Mouse (Mus musculus): ENCODE measurements around the gene Ankrd9.

- TF ChIP-seq POLR2A (IDR thresholded peaks at IDR 0.05; ENCODE audit: extremely low read depth, insufficient read depth, low read length): no peak
- no peak for TF ChIP-seq CTCF (IDR thresholded peaks at IDR 0.05; ENCODE audit: extremely low read depth, insufficient read depth, low read length)
Observed at GRCm38 (mm10) chr12:110949410-110949809, 29.4 kb downstream of the Ankrd9 start.

Measured in cortical plate, adult 2 months (tissue).